Mouse (Mus musculus) liver, adult 2 months (tissue): Measurements from ENCODE around the gene Olfr624.

Experiments
- CTCF ChIP-seq: fragments of 200-500 bp; IDR thresholded peaks from 2 replicates; pipeline ENCODE4 v1.5.1; 2011; ENCODE audit warnings: low read depth, low read length, control low read depth
- POLR2A ChIP-seq: fragments of 200-500 bp; IDR thresholded peaks from 2 replicates; pipeline ENCODE4 v1.6.1; 2011; ENCODE audit warnings: low read length, control low read depth; ENCODE audit not compliant: insufficient read depth; ENCODE audit errors: extremely low read depth

- TF ChIP-seq CTCF (no peak), POLR2A (no peak)
Measured at GRCm38 (mm10) chr7:103642602-103643001, 28.4 kb downstream of the Olfr624 start, which contains the start of gene Olfr622.
